8 mouse cellular contexts compared by ENCODE assay signal in genomic region chr7:7121602-7121980, GRCm38 (mm10). TPM values are rescaled to one million over a fixed set of nuclear protein-coding genes. Genes with fewer than 3 reads are reported as not detected.
DNase-seq lines count a peak whose midpoint lies in the region; ATAC-seq and TF ChIP-seq lines count a peak whose summit lies in the region.

No protein-coding gene starts in this region.

- ATAC-seq in heart, postnatal 0 days (ENCODE audit: insufficient read depth, low read depth) = no peak
- no peak; the same call in 1 of the 2 replicates for ATAC-seq in hindbrain, postnatal 0 days
- ATAC-seq in midbrain, embryonic 14.5 days (ENCODE audit: low FRiP score, low TSS enrichment) = no peak; the same call in 1 of the 2 replicates
- ATAC-seq in monocyte, adult 5-6 weeks (replicated peaks; ENCODE audit: insufficient number of reproducible peaks, low FRiP score, low TSS enrichment, poor library complexity, severe bottlenecking) = no peak

- H3K9me3 ChIP-seq in heart, postnatal 0 days (replicated peaks; ENCODE audit: control insufficient read depth, low read length) = no peaks in the 10 kb centered on the region
- no peaks in the 10 kb centered on the region for H3K9me3 ChIP-seq in hindbrain, postnatal 0 days (ENCODE audit: low read length)
- no peaks in the 10 kb centered on the region for H3K9me3 ChIP-seq in midbrain, embryonic 14.5 days (ENCODE audit: control insufficient read depth, low read length)

- no peak for DNase-seq in heart, postnatal 0 days (ENCODE audit: low spot score)
- DNase-seq in heart, adult 18-20 months = no peak
- DNase-seq in hindbrain, postnatal 0 days (ENCODE audit: low spot score) = no peak
- DNase-seq in midbrain, embryonic 14.5 days = no peak
- no peak for DNase-seq in retina, postnatal 1 day
- no peak for DNase-seq in urinary bladder, adult 18-20 months (ENCODE audit: low spot score in 2 of 2)

- no peak overlapping the region for H3K27ac ChIP-seq in heart, postnatal 0 days (ENCODE audit: low read depth)
- no peak overlapping the region for H3K27ac ChIP-seq in cortical plate, adult 2 months (ENCODE audit: insufficient read depth, low read length)
- H3K27ac ChIP-seq in hindbrain, postnatal 0 days = 0 out of 2 replicates have a peak overlapping the region, but pooled peaks have one; percentile 71
- H3K27ac ChIP-seq in midbrain, embryonic 14.5 days (replicated peaks; ENCODE audit: low read depth, low read length) = no peak overlapping the region

- H3K4me2 ChIP-seq in heart, postnatal 0 days (ENCODE audit: low read depth, low read length) = peak overlapping the region; percentile 73
- H3K4me2 ChIP-seq in hindbrain, postnatal 0 days (ENCODE audit: low read depth, low read length) = peak overlapping the region; percentile 71
- H3K4me2 ChIP-seq in midbrain, embryonic 14.5 days (ENCODE audit: low read length) = peak overlapping the region; percentile 64

- 0 out of 2 replicates have a peak, but pooled peaks cover 6% of the 10 kb centered on the region for H3K4me1 ChIP-seq in heart, postnatal 0 days (ENCODE audit: control insufficient read depth, insufficient read depth)
- H3K4me1 ChIP-seq in cortical plate, adult 2 months (ENCODE audit: control insufficient read depth, insufficient read depth, low read length) = peaks cover 1% of the 10 kb centered on the region; the same call in 1 of the 2 replicates
- H3K4me1 ChIP-seq in hindbrain, postnatal 0 days (ENCODE audit: insufficient read depth, low read length) = peaks cover 7% of the 10 kb centered on the region; the same call in 1 of the 2 replicates
- peaks cover 10% of the 10 kb centered on the region; the same call in 1 of the 2 replicates for H3K4me1 ChIP-seq in midbrain, embryonic 14.5 days (ENCODE audit: control insufficient read depth, insufficient read depth, low read length)

- no peak for TF ChIP-seq CTCF in heart, postnatal 0 days (IDR thresholded peaks at IDR 0.05; ENCODE audit: low read depth)
- TF ChIP-seq CTCF in cortical plate, adult 2 months (IDR thresholded peaks at IDR 0.05; ENCODE audit: extremely low read depth, insufficient read depth, low read length) = no peak
- no peak for TF ChIP-seq CTCF in hindbrain, postnatal 0 days (IDR thresholded peaks at IDR 0.05; ENCODE audit: low read depth)

- peaks cover 15% of the 10 kb centered on the region for H3K36me3 ChIP-seq in heart, postnatal 0 days (replicated peaks; ENCODE audit: control insufficient read depth, insufficient read depth, low read length)
- peaks cover 18% of the 10 kb centered on the region; the same call in 1 of the 2 replicates for H3K36me3 ChIP-seq in hindbrain, postnatal 0 days (ENCODE audit: insufficient read depth, low read length)
- H3K36me3 ChIP-seq in midbrain, embryonic 14.5 days (ENCODE audit: control insufficient read depth, insufficient read depth, low read length) = peaks cover 22% of the 10 kb centered on the region

- no peaks in the 10 kb centered on the region for H3K27me3 ChIP-seq in heart, postnatal 0 days (ENCODE audit: control insufficient read depth, insufficient read depth, low read length)
- H3K27me3 ChIP-seq in hindbrain, postnatal 0 days (ENCODE audit: insufficient read depth, low read length) = no peaks in the 10 kb centered on the region
- H3K27me3 ChIP-seq in midbrain, embryonic 14.5 days (ENCODE audit: control insufficient read depth, insufficient read depth, low read length) = no peaks in the 10 kb centered on the region

- TF ChIP-seq EP300 in heart, postnatal 0 days (IDR thresholded peaks at IDR 0.05; ENCODE audit: low read depth) = no peak

- H3K9ac ChIP-seq in heart, postnatal 0 days (replicated peaks; ENCODE audit: low read depth, low read length) = no peak overlapping the region; the same call in 1 of the 2 replicates
- 0 out of 2 replicates have a peak overlapping the region, but pooled peaks have one; percentile 71 for H3K9ac ChIP-seq in hindbrain, postnatal 0 days (replicated peaks; ENCODE audit: low read length)
- no peak overlapping the region for H3K9ac ChIP-seq in midbrain, embryonic 14.5 days (replicated peaks; ENCODE audit: low read length)

- H3K4me3 ChIP-seq in heart, postnatal 0 days (ENCODE audit: low read depth, low read length) = peak overlapping the region; percentile 57
- H3K4me3 ChIP-seq in cortical plate, adult 2 months (ENCODE audit: insufficient read depth, low read length) = peak overlapping the region; percentile 71
- H3K4me3 ChIP-seq in hindbrain, postnatal 0 days (ENCODE audit: low read length) = peak overlapping the region; percentile 62
- peak overlapping the region; percentile 61 for H3K4me3 ChIP-seq in midbrain, embryonic 14.5 days (replicated peaks; ENCODE audit: low read depth, low read length)

- no peak for TF ChIP-seq POLR2A in cortical plate, adult 2 months (IDR thresholded peaks at IDR 0.05; ENCODE audit: extremely low read depth, insufficient read depth, low read length)

- WGBS in heart, postnatal 0 days = 53% methylated on average over 6 of the region's 6 CpGs
- 50% methylated on average over 6 of the region's 6 CpGs for WGBS in hindbrain, postnatal 0 days
- 50% methylated on average over 6 of the region's 6 CpGs for WGBS in midbrain, embryonic 14.5 days

RNA-seq across cellular contexts. Expression of gene Zfp954, which starts 0.3 kb away (rescaled TPM):
- total RNA-seq in heart, postnatal 0 days (2014; rRNA removed; ENCODE audit: low replicate concordance) = 6.9 and 8.2 TPM in 2 replicates
- polyA plus RNA-seq in heart, postnatal 0 days (2015; fragmentation: Nextera tagmentation; extraction: Ambion mirVana) = 5.3 and 6.1 TPM in 2 replicates
- 1 to 10 TPM; 4.5 TPM for total RNA-seq in heart, adult 18-20 months (2021)
- 14.3 and 15.6 TPM in 2 replicates for polyA plus RNA-seq in cortical plate, adult 2 months (2012; rRNA removed)
- total RNA-seq in hindbrain, postnatal 0 days (2014; rRNA removed) = 15.8 and 20.0 TPM in 2 replicates
- polyA plus RNA-seq in hindbrain, postnatal 0 days (2015; fragmentation: Nextera tagmentation; extraction: Ambion mirVana) = 11.2 and 12.1 TPM in 2 replicates
- 24.0 and 27.9 TPM in 2 replicates for polyA plus RNA-seq in midbrain, embryonic 14.5 days (2014; fragmentation: Nextera tagmentation; extraction: Ambion mirVana)
- 23.0 to 26.9 TPM (median 23.2 TPM) in 3 replicates for total RNA-seq in monocyte, adult 5-6 weeks (2017)

RNA-seq across cellular contexts. Expression of gene Zfp773, which starts 15.0 kb away (rescaled TPM):
- total RNA-seq in heart, postnatal 0 days (2014; rRNA removed; ENCODE audit: low replicate concordance) = 0.04 TPM in 2 replicates
- 0.48 and 0.57 TPM in 2 replicates for polyA plus RNA-seq in heart, postnatal 0 days (2015; fragmentation: Nextera tagmentation; extraction: Ambion mirVana)
- total RNA-seq in heart, adult 18-20 months (2021) = under 1 TPM; 0.37 to 0.51 TPM
- 1.1 and 1.2 TPM in 2 replicates for polyA plus RNA-seq in cortical plate, adult 2 months (2012; rRNA removed)
- total RNA-seq in hindbrain, postnatal 0 days (2014; rRNA removed) = 1.7 and 2.8 TPM in 2 replicates
- 3.2 and 3.5 TPM in 2 replicates for polyA plus RNA-seq in hindbrain, postnatal 0 days (2015; fragmentation: Nextera tagmentation; extraction: Ambion mirVana)
- polyA plus RNA-seq in midbrain, embryonic 14.5 days (2014; fragmentation: Nextera tagmentation; extraction: Ambion mirVana) = 14.0 and 16.7 TPM in 2 replicates
- 0.86 to 3.9 TPM (median 1.6 TPM) in 3 replicates for total RNA-seq in monocyte, adult 5-6 weeks (2017)

RNA-seq across cellular contexts. Expression of gene Zfp418, which starts 49.5 kb away (rescaled TPM):
- 0.46 TPM in 1 of 2 replicates, not detected in the other for total RNA-seq in heart, postnatal 0 days (2014; rRNA removed; ENCODE audit: low replicate concordance)
- polyA plus RNA-seq in heart, postnatal 0 days (2015; fragmentation: Nextera tagmentation; extraction: Ambion mirVana) = 0.56 and 0.74 TPM in 2 replicates
- total RNA-seq in heart, adult 18-20 months (2021) = 1 to 10 TPM; 1.7 to 2.0 TPM
- polyA plus RNA-seq in cortical plate, adult 2 months (2012; rRNA removed) = 2.7 and 2.8 TPM in 2 replicates
- 2.8 and 5.1 TPM in 2 replicates for total RNA-seq in hindbrain, postnatal 0 days (2014; rRNA removed)
- 1.1 and 1.4 TPM in 2 replicates for polyA plus RNA-seq in hindbrain, postnatal 0 days (2015; fragmentation: Nextera tagmentation; extraction: Ambion mirVana)
- polyA plus RNA-seq in midbrain, embryonic 14.5 days (2014; fragmentation: Nextera tagmentation; extraction: Ambion mirVana) = 3.6 and 4.2 TPM in 2 replicates
- total RNA-seq in monocyte, adult 5-6 weeks (2017) = 0.48 to 3.2 TPM (median 2.3 TPM) in 3 replicates
